Mouse (Mus musculus) thymus, postnatal 4 days (tissue): ENCODE results near the gene Gm10644.
A peak's percentile ranks its signal among the peaks of the same experiment; 100 is the strongest.

Source experiments
- DNase-seq: peaks from one replicate; pipeline ENCODE4 v3.0.0; 2021

Gene Gm10644

GRCm38 (mm10) chr8:83980250-83980649 is 25.2 kb upstream of the Gm10644 start:
- DNase-seq: no peak

- no peak for DNase-seq
These were observed 23.2 kb upstream of the Gm10644 start for GRCm38 (mm10) chr8:83978200-83978599.

GRCm38 (mm10) chr8:83977646-83978045 is 22.6 kb upstream of the Gm10644 start:
- DNase-seq: no peak

- DNase-seq: peak; percentile 51
These were observed 21.9 kb upstream of the Gm10644 start for GRCm38 (mm10) chr8:83976779-83977350.

GRCm38 (mm10) chr8:83976101-83976630 is 21.2 kb upstream of the Gm10644 start:
- DNase-seq: peak; percentile 64

- DNase-seq: no peak
These were observed 19.5 kb upstream of the Gm10644 start for GRCm38 (mm10) chr8:83974521-83974920.

- peak; percentile 57 for DNase-seq
These were observed 18.4 kb upstream of the Gm10644 start for GRCm38 (mm10) chr8:83973161-83974031.

- peak; percentile 96 for DNase-seq
These were observed 17.4 kb upstream of the Gm10644 start, which contains the start of gene Prkaca for GRCm38 (mm10) chr8:83972150-83973120. TSS of gene Prkaca (plus strand) at chr8:83972993.

- DNase-seq: no peak
These were observed 16.7 kb upstream of the Gm10644 start for GRCm38 (mm10) chr8:83971661-83972060.

- no peak for DNase-seq
These were observed 16.1 kb upstream of the Gm10644 start for GRCm38 (mm10) chr8:83971121-83971520.

GRCm38 (mm10) chr8:83967701-83968100 is 12.7 kb upstream of the Gm10644 start:
- DNase-seq: no peak

- DNase-seq: no peak
These were observed 9.2 kb upstream of the Gm10644 start for GRCm38 (mm10) chr8:83964015-83964765.

GRCm38 (mm10) chr8:83956789-83957188 is 1.8 kb upstream of the Gm10644 start:
- peak; percentile 53 for DNase-seq

GRCm38 (mm10) chr8:83955958-83956218 is 883 bp upstream of the Gm10644 start:
- no peak for DNase-seq

GRCm38 (mm10) chr8:83954749-83955105 is 278 bp downstream of the Gm10644 start:
- DNase-seq: no peak

GRCm38 (mm10) chr8:83945540-83945939 is 9.5 kb downstream of the Gm10644 start:
- DNase-seq: no peak

- no peak for DNase-seq
These were observed 12.6 kb downstream of the Gm10644 start for GRCm38 (mm10) chr8:83942446-83942845.

GRCm38 (mm10) chr8:83941066-83941677 is 13.8 kb downstream of the Gm10644 start:
- no peak for DNase-seq

- DNase-seq: no peak
These were observed 16.7 kb downstream of the Gm10644 start for GRCm38 (mm10) chr8:83938330-83938729.

GRCm38 (mm10) chr8:83937645-83938044 is 17.4 kb downstream of the Gm10644 start:
- no peak for DNase-seq

- DNase-seq: no peak
These were observed 19.6 kb downstream of the Gm10644 start for GRCm38 (mm10) chr8:83935435-83935834.

GRCm38 (mm10) chr8:83934994-83935393 is 20.0 kb downstream of the Gm10644 start:
- no peak for DNase-seq
